Mouse (Mus musculus) neural tube, embryonic 10.5 days (tissue): Measurements from ENCODE around the gene Nf2.
A peak's percentile ranks its signal among the peaks of the same experiment; 100 is the strongest.

Experiments used
- DNase-seq: peaks from one replicate; pipeline ENCODE4 v3.0.0-alpha.2; 2017; ENCODE audit warnings: low spot score; ENCODE audit errors: extremely low spot score

Nf2 gene

GRCm38 (mm10) chr11:4849258-4849943 lies at the start of gene Nf2:
TSS of gene Nf2 (minus strand) at chr11:4849536.
- DNase-seq: peak; percentile 96

GRCm38 (mm10) chr11:4894848-4895816 lies 45.8 kb upstream of the Nf2 start, which contains the start of gene Thoc5:
TSS of gene Thoc5 (plus strand) at chr11:4895320.
- peak; percentile 89 for DNase-seq

- DNase-seq: no peak
Observed at GRCm38 (mm10) chr11:4886987-4887386, 37.7 kb upstream of the Nf2 start.

GRCm38 (mm10) chr11:4885385-4885903 lies 36.1 kb upstream of the Nf2 start:
- DNase-seq: peak; percentile 65

- peak; percentile 23 for DNase-seq
Observed at GRCm38 (mm10) chr11:4882892-4883627, 33.7 kb upstream of the Nf2 start.

GRCm38 (mm10) chr11:4881087-4881486 lies 31.8 kb upstream of the Nf2 start:
- DNase-seq: no peak

- DNase-seq: peak; percentile 48
Observed at GRCm38 (mm10) chr11:4874551-4874950, 25.2 kb upstream of the Nf2 start.

- peak; percentile 82 for DNase-seq
Observed at GRCm38 (mm10) chr11:4873755-4874475, 24.6 kb upstream of the Nf2 start, which contains the start of gene Nipsnap1. TSS of gene Nipsnap1 (plus strand) at chr11:4873951.

GRCm38 (mm10) chr11:4865645-4866251 lies 16.4 kb upstream of the Nf2 start:
- DNase-seq: peak; percentile 47

- DNase-seq: no peak
Observed at GRCm38 (mm10) chr11:4862730-4863129, 13.4 kb upstream of the Nf2 start.

- DNase-seq: no peak
Observed at GRCm38 (mm10) chr11:4861816-4862604, 12.7 kb upstream of the Nf2 start.

GRCm38 (mm10) chr11:4860986-4861385 lies 11.7 kb upstream of the Nf2 start:
- no peak for DNase-seq

GRCm38 (mm10) chr11:4858416-4858815 lies 9.1 kb upstream of the Nf2 start:
- no peak for DNase-seq

GRCm38 (mm10) chr11:4854181-4854580 lies 4.8 kb upstream of the Nf2 start:
- no peak for DNase-seq

GRCm38 (mm10) chr11:4853021-4853420 lies 3.7 kb upstream of the Nf2 start:
- DNase-seq: no peak

- DNase-seq: no peak
Observed at GRCm38 (mm10) chr11:4850404-4850803, 1.1 kb upstream of the Nf2 start.

GRCm38 (mm10) chr11:4848483-4849248 lies 670 bp downstream of the Nf2 start:
- DNase-seq: no peak

GRCm38 (mm10) chr11:4840942-4841526 lies 8.3 kb downstream of the Nf2 start:
- DNase-seq: no peak
